Mouse (Mus musculus) bone marrow, adult 2 months (tissue): Measurements from ENCODE around the gene Efcab3.

Source experiments
- CTCF ChIP-seq: fragments of 200-500 bp; IDR thresholded peaks from 2 replicates; pipeline ENCODE4 v1.5.1; 2011; ENCODE audit warnings: low read length, control low read depth; ENCODE audit not compliant: control insufficient read depth, insufficient read depth
- POLR2A ChIP-seq: fragments of 200-500 bp; IDR thresholded peaks from 2 replicates; pipeline ENCODE4 v1.6.1; 2011; ENCODE audit warnings: low read depth, mild to moderate bottlenecking, control low read depth, low read length, borderline replicate concordance; ENCODE audit not compliant: control insufficient read depth

DNA sequence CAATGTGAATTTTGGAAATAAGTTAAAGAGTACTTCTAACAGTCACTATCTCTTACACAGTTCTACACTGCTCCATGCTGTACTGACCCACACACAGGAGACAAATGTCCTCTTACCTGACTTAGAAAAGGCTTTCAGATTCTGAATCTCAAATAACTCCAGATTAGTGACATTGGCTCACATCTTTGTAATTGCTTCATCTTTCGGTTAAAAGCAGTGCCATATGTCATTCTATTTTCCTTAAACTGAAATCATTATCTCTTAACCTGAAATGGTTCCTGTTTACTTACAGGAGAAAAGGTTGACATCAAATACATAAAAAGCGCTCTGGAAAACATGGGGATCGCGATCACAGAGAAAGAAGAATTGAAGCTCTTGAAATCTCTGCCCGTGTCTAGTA, at the start of gene Efcab3:
- TF ChIP-seq CTCF (no peak), POLR2A (no peak)
